Mouse (Mus musculus): ENCODE results near the gene Gm4952. TPM values are rescaled to one million over a fixed set of nuclear protein-coding genes. Genes with fewer than 3 reads are reported as not detected.

Gm4952 gene
- polyA plus RNA-seq, 2 experiments: 1.9 to 4.3 TPM

- H3K4me3 ChIP-seq (ENCODE audit: insufficient read depth in 1 of 2, low read depth in 2 of 2, low read length in 2 of 2): no peak within 1 kb of the TSS
- H3K9ac ChIP-seq (replicated peaks): no peak within 1 kb of the TSS
- no peak for ATAC-seq (ENCODE audit: insufficient read depth)
- WGBS (ENCODE audit: insufficient replicate concordance): 46% methylated on average over 4 of the region's 4 CpGs
- no peaks in the 10 kb centered on the region for H3K27me3 ChIP-seq (ENCODE audit: control insufficient read depth, insufficient read depth, low read length)
- no peak within 1 kb of the TSS for H3K4me2 ChIP-seq (ENCODE audit: low read depth)
- no peak within 1 kb of the TSS for H3K27ac ChIP-seq
- H3K4me1 ChIP-seq (replicated peaks; ENCODE audit: control insufficient read depth in 2 of 2, insufficient read depth in 2 of 2, low read length in 1 of 2): no peaks in the 10 kb centered on the region
- H3K36me3 ChIP-seq (replicated peaks; ENCODE audit: control insufficient read depth, insufficient read depth, low read depth): no peaks in the 10 kb centered on the region
- TF ChIP-seq CTCF (IDR thresholded peaks at IDR 0.05; ENCODE audit: low read depth) (no peak), EP300 (IDR thresholded peaks at IDR 0.05; ENCODE audit: low read depth) (no peak)
- DNase-seq (ENCODE audit: low read depth in 3 of 3, low spot score in 3 of 3): no peak
- H3K9me3 ChIP-seq (ENCODE audit: control insufficient read depth, low read length): no peaks in the 10 kb centered on the region
These were observed 33.4 kb downstream of the Gm4952 start, which contains the start of gene Glyat for GRCm38 (mm10) chr19:12633176-12633575. TSS of gene Glyat (plus strand) at chr19:12633308.

DNA sequence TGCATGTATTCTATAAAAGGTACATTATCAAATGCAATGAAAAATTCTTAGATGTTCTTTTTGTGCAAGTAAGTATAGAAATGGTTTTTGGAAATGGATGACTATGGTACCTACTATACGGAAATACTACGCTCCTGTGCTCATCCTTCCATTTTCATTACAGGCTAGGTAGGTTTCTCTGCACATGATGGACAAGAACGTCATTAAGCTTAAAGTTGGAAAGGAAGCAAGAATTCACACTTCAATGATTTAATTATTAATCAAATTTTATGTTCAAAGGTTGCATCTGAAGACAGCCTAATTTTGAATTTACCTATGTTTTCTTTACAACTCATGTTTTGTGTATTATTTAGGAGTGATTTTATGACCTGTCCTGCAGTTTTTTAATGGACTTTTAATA lies 34.5 kb downstream of the Gm4952 start:
- TF ChIP-seq EP300 (IDR thresholded peaks at IDR 0.05; ENCODE audit: low read depth) (no peak), CTCF (IDR thresholded peaks at IDR 0.05; ENCODE audit: low read depth) (no peak)
- Histone ChIP-seq H3K4me2 (ENCODE audit: low read depth) (no peak overlapping the region), H3K9ac (replicated peaks) (no peak overlapping the region), H3K36me3 (replicated peaks; ENCODE audit: control insufficient read depth, insufficient read depth, low read depth) (no peaks in the 10 kb centered on the region), H3K4me1 (replicated peaks; ENCODE audit: control insufficient read depth in 2 of 2, insufficient read depth in 2 of 2, low read length in 1 of 2) (no peaks in the 10 kb centered on the region), H3K27me3 (ENCODE audit: control insufficient read depth, insufficient read depth, low read length) (no peaks in the 10 kb centered on the region), H3K4me3 (ENCODE audit: insufficient read depth in 1 of 2, low read depth in 2 of 2, low read length in 2 of 2) (no peak overlapping the region), H3K27ac (no peak overlapping the region), H3K9me3 (ENCODE audit: control insufficient read depth, low read length) (no peaks in the 10 kb centered on the region)
- 57% methylated on average over 3 of the region's 3 CpGs for WGBS (ENCODE audit: insufficient replicate concordance)
- ATAC-seq (ENCODE audit: insufficient read depth) (no peak), DNase-seq (ENCODE audit: low read depth in 3 of 3, low spot score in 3 of 3) (no peak)

- H3K27ac ChIP-seq: no peak overlapping the region
- H3K4me2 ChIP-seq (ENCODE audit: low read depth): no peak overlapping the region
- H3K4me1 ChIP-seq (replicated peaks; ENCODE audit: control insufficient read depth in 2 of 2, insufficient read depth in 2 of 2, low read length in 1 of 2): no peaks in the 10 kb centered on the region
- no peak for ATAC-seq (ENCODE audit: insufficient read depth)
- no peaks in the 10 kb centered on the region for H3K36me3 ChIP-seq (replicated peaks; ENCODE audit: control insufficient read depth, insufficient read depth, low read depth)
- H3K4me3 ChIP-seq (ENCODE audit: insufficient read depth in 1 of 2, low read depth in 2 of 2, low read length in 2 of 2): no peak overlapping the region
- no peak for DNase-seq (ENCODE audit: low read depth in 3 of 3, low spot score in 3 of 3)
- TF ChIP-seq CTCF (IDR thresholded peaks at IDR 0.05; ENCODE audit: low read depth): no peak
- no peak for TF ChIP-seq EP300 (IDR thresholded peaks at IDR 0.05; ENCODE audit: low read depth)
- H3K27me3 ChIP-seq (ENCODE audit: control insufficient read depth, insufficient read depth, low read length): no peaks in the 10 kb centered on the region
- H3K9ac ChIP-seq (replicated peaks): no peak overlapping the region
- no peaks in the 10 kb centered on the region for H3K9me3 ChIP-seq (ENCODE audit: control insufficient read depth, low read length)
- 56% methylated on average over 4 of the region's 4 CpGs for WGBS (ENCODE audit: insufficient replicate concordance)
These were observed 35.2 kb downstream of the Gm4952 start for GRCm38 (mm10) chr19:12634963-12635362.

DNA sequence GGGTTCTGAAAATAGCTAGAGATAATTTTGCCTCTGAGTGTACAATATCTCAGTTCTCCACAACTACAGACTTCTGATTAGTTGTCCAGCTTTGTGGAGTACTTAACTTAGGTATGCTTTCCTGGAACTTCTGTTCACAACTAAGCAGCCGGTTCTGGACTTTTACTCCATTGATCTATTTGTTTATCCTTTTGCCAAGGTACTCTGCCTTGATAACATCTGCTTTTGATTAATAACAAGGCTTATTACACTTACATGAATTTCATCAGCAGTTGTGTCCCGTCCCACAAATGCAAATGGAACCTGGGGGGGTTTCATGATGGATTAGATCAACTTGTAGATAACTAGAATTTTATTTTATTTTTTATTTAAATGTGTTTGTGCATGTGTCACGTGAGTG lies 37.1 kb downstream of the Gm4952 start:
- 46% methylated on average over 3 of the region's 3 CpGs for WGBS (ENCODE audit: insufficient replicate concordance)
- no peak overlapping the region for H3K4me3 ChIP-seq (ENCODE audit: insufficient read depth in 1 of 2, low read depth in 2 of 2, low read length in 2 of 2)
- no peak for DNase-seq (ENCODE audit: low read depth in 3 of 3, low spot score in 3 of 3)
- TF ChIP-seq EP300 (IDR thresholded peaks at IDR 0.05; ENCODE audit: low read depth) (no peak), CTCF (IDR thresholded peaks at IDR 0.05; ENCODE audit: low read depth) (no peak)
- H3K36me3 ChIP-seq (replicated peaks; ENCODE audit: control insufficient read depth, insufficient read depth, low read depth): no peaks in the 10 kb centered on the region
- no peak for ATAC-seq (ENCODE audit: insufficient read depth)
- no peaks in the 10 kb centered on the region for H3K27me3 ChIP-seq (ENCODE audit: control insufficient read depth, insufficient read depth, low read length)
- no peak overlapping the region for H3K4me2 ChIP-seq (ENCODE audit: low read depth)
- no peaks in the 10 kb centered on the region for H3K9me3 ChIP-seq (ENCODE audit: control insufficient read depth, low read length)
- H3K27ac ChIP-seq: no peak overlapping the region
- H3K9ac ChIP-seq (replicated peaks): no peak overlapping the region
- no peaks in the 10 kb centered on the region for H3K4me1 ChIP-seq (replicated peaks; ENCODE audit: control insufficient read depth in 2 of 2, insufficient read depth in 2 of 2, low read length in 1 of 2)

DNA sequence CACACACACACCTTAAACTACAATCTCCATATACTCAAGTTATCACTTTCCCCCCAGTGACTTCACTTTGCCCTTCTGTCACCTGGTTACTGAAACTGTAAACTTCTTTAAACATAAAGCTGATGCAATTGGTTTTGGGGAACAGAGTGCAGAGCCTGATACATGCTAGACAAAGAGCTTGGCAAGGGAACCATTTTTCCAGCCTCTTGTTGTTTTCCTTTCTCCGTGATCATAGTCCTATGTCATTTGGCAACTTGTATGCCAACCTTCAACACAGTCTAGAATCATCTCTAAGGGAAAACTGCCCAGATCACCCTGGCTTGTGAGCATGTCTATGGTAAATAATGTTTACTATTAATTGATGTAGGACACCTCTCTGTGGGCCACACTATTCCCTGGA lies 38.3 kb downstream of the Gm4952 start:
- ATAC-seq (ENCODE audit: insufficient read depth): no peak
- WGBS (ENCODE audit: insufficient replicate concordance): 57% methylated on average over 1 of the region's 1 CpGs
- H3K27ac ChIP-seq: no peak overlapping the region

More for the DNA sequence above, 38.3 kb downstream of the Gm4952 start:
- H3K36me3 ChIP-seq (replicated peaks; ENCODE audit: control insufficient read depth, insufficient read depth, low read depth): no peaks in the 10 kb centered on the region
- H3K9me3 ChIP-seq (ENCODE audit: control insufficient read depth, low read length): no peaks in the 10 kb centered on the region
- TF ChIP-seq EP300 (IDR thresholded peaks at IDR 0.05; ENCODE audit: low read depth) (no peak), CTCF (IDR thresholded peaks at IDR 0.05; ENCODE audit: low read depth) (no peak)
- no peaks in the 10 kb centered on the region for H3K4me1 ChIP-seq (replicated peaks; ENCODE audit: control insufficient read depth in 2 of 2, insufficient read depth in 2 of 2, low read length in 1 of 2)
- no peaks in the 10 kb centered on the region for H3K27me3 ChIP-seq (ENCODE audit: control insufficient read depth, insufficient read depth, low read length)
- H3K9ac ChIP-seq (replicated peaks): no peak overlapping the region
- no peak for DNase-seq (ENCODE audit: low read depth in 3 of 3, low spot score in 3 of 3)
- no peak overlapping the region for H3K4me2 ChIP-seq (ENCODE audit: low read depth)
- H3K4me3 ChIP-seq (ENCODE audit: insufficient read depth in 1 of 2, low read depth in 2 of 2, low read length in 2 of 2): no peak overlapping the region

All from liver, embryonic 14.5 days (tissue).